Mouse (Mus musculus) c-Kit-positive CD71-negative TER-119-negative erythroid progenitor cells, embryonic 14.5 days (primary cell): ENCODE measurements around the gene Cmtm6.

Source experiments
- DNase-seq: peaks from one replicate; pipeline ENCODE4 v3.0.0-alpha.2; 2013; ENCODE audit warnings: low read depth

Cmtm6 gene

GRCm38 (mm10) chr9:114798845-114799244 lies 67.9 kb downstream of the Cmtm6 start:
- no peak for DNase-seq
